Comparison of ENCODE assay signal across 20 mouse cellular contexts in the genomic region with DNA sequence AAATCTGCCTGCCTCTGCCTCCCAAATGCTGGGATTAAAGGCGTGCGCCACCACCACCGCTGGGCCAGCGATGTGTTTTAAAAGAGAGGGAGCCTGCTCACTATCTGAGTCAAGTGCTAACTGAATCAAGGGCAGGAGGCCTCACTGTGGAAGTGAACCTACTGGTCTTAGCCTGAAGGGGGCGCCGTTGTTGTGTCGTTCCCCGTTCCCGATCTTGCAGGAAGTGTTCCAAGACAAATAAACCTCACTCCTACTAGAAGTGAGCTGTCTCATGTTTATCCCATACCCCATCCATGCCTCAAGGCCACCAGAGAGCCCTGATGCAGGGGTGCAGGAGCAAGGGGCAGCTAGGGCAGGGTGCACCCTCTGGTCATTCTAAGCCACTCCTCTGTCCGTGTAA. TPM values are rescaled to one million over a fixed set of nuclear protein-coding genes. Genes with fewer than 3 reads are reported as not detected.
A peak's percentile ranks its signal among the peaks of the same experiment; 100 is the strongest.
DNase-seq lines count a peak whose midpoint lies in the region; ATAC-seq and TF ChIP-seq lines count a peak whose summit lies in the region.
"Had no signal": no experiment of that assay in that cellular context is flagged by ENCODE, and none has a peak within 500 bp of the region (broad histone marks: within the 10 kb centered on the region; RNA-seq: fewer than 3 reads in every experiment).

No protein-coding gene starts in this region.

- no peaks in the 10 kb centered on the region for H3K9me3 ChIP-seq in stomach, postnatal 0 days (ENCODE audit: control insufficient read depth, low read length)
- H3K9me3 ChIP-seq: heart, embryonic 13.5 days; hindbrain, embryonic 10.5 days; liver, embryonic 15.5 days; megakaryocyte, embryonic 14.5 days; neural tube, embryonic 12.5 days had no signal

- no peaks in the 10 kb centered on the region for H3K27me3 ChIP-seq in liver, adult 2 months (ENCODE audit: control insufficient read depth, insufficient read depth, low read length)
- no peaks in the 10 kb centered on the region for H3K27me3 ChIP-seq in stomach, postnatal 0 days (ENCODE audit: control insufficient read depth, insufficient read depth, low read length)
- H3K27me3 ChIP-seq: heart, embryonic 13.5 days; liver, embryonic 15.5 days; megakaryocyte, embryonic 14.5 days; neural tube, embryonic 12.5 days had no signal

- no peak for TF ChIP-seq EP300 in stomach, postnatal 0 days (optimal IDR thresholded peaks at IDR 0.05)

- no peak overlapping the region for H3K4me2 ChIP-seq in stomach, postnatal 0 days (replicated peaks; ENCODE audit: low read depth)
- H3K4me2 ChIP-seq: heart, embryonic 13.5 days; liver, embryonic 15.5 days; neural tube, embryonic 12.5 days had no signal

- H3K4me1 ChIP-seq in liver, adult 2 months (ENCODE audit: control insufficient read depth, insufficient read depth, low read length), result no peaks in the 10 kb centered on the region
- no peaks in the 10 kb centered on the region for H3K4me1 ChIP-seq in stomach, postnatal 0 days (replicated peaks; ENCODE audit: control insufficient read depth, insufficient read depth)
- H3K4me1 ChIP-seq: heart, embryonic 13.5 days; hindbrain, embryonic 10.5 days; liver, embryonic 15.5 days; neural tube, embryonic 12.5 days had no signal

- no peak for TF ChIP-seq POLR2A in liver, adult 2 months (IDR thresholded peaks at IDR 0.05; ENCODE audit: extremely low read depth, insufficient read depth, low read length)

- ATAC-seq in stomach, postnatal 0 days (ENCODE audit: low FRiP score, low TSS enrichment), result no peak
- ATAC-seq: activated CD4-positive, CD25-positive, alpha-beta regulatory T cell, adult 4 months; forebrain, postnatal 0 days had no signal

- peak; percentile 49 for TF ChIP-seq CTCF in liver, adult 2 months (IDR thresholded peaks at IDR 0.05; ENCODE audit: low read depth, low read length)
- peak; percentile 26; the same call in 1 of the 2 replicates for TF ChIP-seq CTCF in stomach, postnatal 0 days (IDR thresholded peaks at IDR 0.05; ENCODE audit: low read depth)

- H3K4me3 ChIP-seq in liver, adult 2 months (ENCODE audit: insufficient read depth, low read depth, low read length), result no peak overlapping the region
- H3K4me3 ChIP-seq in stomach, postnatal 0 days (ENCODE audit: low read depth, low read length), result no peak overlapping the region
- H3K4me3 ChIP-seq: heart, embryonic 13.5 days; hindbrain, embryonic 10.5 days; liver, embryonic 15.5 days; megakaryocyte, embryonic 14.5 days; neural tube, embryonic 12.5 days had no signal

- DNase-seq in heart, adult 11 months, result peak; percentile 81
- DNase-seq in heart, adult 9 months (ENCODE audit: low spot score in 2 of 2), result no peak
- no peak for DNase-seq in liver, adult 2 months (ENCODE audit: extremely low read depth, low read depth, low spot score)
- DNase-seq in liver, result no peak
- DNase-seq in right cerebral cortex, postnatal 4 days, result peak; percentile 1
- DNase-seq in right cerebral cortex, postnatal 25 days, result no peak
- DNase-seq in stomach, postnatal 0 days (ENCODE audit: low spot score), result no peak
- no peak for DNase-seq in adrenal gland, postnatal 4 days (ENCODE audit: low spot score in 2 of 2)
- DNase-seq: adrenal gland, postnatal 25 days; B cell, adult 2 months; forebrain, postnatal 0 days; kidney, postnatal 14 days; thymus, postnatal 14 days had no signal

- H3K36me3 ChIP-seq in liver, adult 2 months (ENCODE audit: control insufficient read depth, insufficient read depth, low read length), result no peaks in the 10 kb centered on the region
- no peaks in the 10 kb centered on the region for H3K36me3 ChIP-seq in stomach, postnatal 0 days (ENCODE audit: control insufficient read depth, insufficient read depth, low read length)
- H3K36me3 ChIP-seq: heart, embryonic 13.5 days; hindbrain, embryonic 10.5 days; liver, embryonic 15.5 days; neural tube, embryonic 12.5 days had no signal

- H3K27ac ChIP-seq in liver, adult 2 months (replicated peaks; ENCODE audit: insufficient read depth, low read depth, low read length), result no peak overlapping the region
- H3K27ac ChIP-seq in stomach, postnatal 0 days (replicated peaks), result no peak overlapping the region
- H3K27ac ChIP-seq: heart, embryonic 13.5 days; hindbrain, embryonic 10.5 days; liver, embryonic 15.5 days; neural tube, embryonic 12.5 days had no signal

- no peak overlapping the region for H3K9ac ChIP-seq in liver, adult 2 months (ENCODE audit: low read depth, low read length)
- no peak overlapping the region for H3K9ac ChIP-seq in stomach, postnatal 0 days (ENCODE audit: low read length)
- H3K9ac ChIP-seq: forebrain, postnatal 0 days; heart, embryonic 13.5 days; liver, embryonic 15.5 days; neural tube, embryonic 12.5 days had no signal

- no peaks in the 10 kb centered on the region for H3K79me2 ChIP-seq in liver, adult 2 months (ENCODE audit: control insufficient read depth, insufficient read depth, low read length)

- 69% methylated on average over 10 of the region's 10 CpGs for WGBS in liver, adult 2 months
- WGBS in stomach, postnatal 0 days, result 75% methylated on average over 10 of the region's 10 CpGs

RNA-seq across cellular contexts. Expression of gene Cdh5, which starts 16.1 kb away (rescaled TPM):
- total RNA-seq in liver, adult 2 months (2014; rRNA removed), result 14.9 and 16.6 TPM in 2 replicates
- 14.9 and 21.5 TPM in 2 replicates for polyA plus RNA-seq in liver, adult 2 months (2012; rRNA removed)
- polyA plus RNA-seq in stomach, postnatal 0 days (2015; fragmentation: Nextera tagmentation; extraction: Ambion mirVana), result 8.2 and 8.7 TPM in 2 replicates
- 100 to 1,000 TPM; 117 to 119 TPM for total RNA-seq in adrenal gland, postnatal 4 days (2021)
- total RNA-seq: MEL had no signal

Comparison
In these comparisons a context has a peak if more than half of its experiments do, and no peak if none do; other contexts are left out.
1. DNase-seq: peak in heart, adult 11 months (single experiment) and right cerebral cortex, postnatal 4 days (single experiment); none in heart, adult 9 months (0 of 2), liver, adult 2 months (single experiment), liver (single experiment), right cerebral cortex, postnatal 25 days (single experiment), stomach, postnatal 0 days (single experiment) and adrenal gland, postnatal 4 days (0 of 2).